Mouse (Mus musculus) myocyte (in vitro differentiated cells): ENCODE results near the gene Pced1b.

Experiments used
- MAX ChIP-seq: IDR thresholded peaks from one replicate; pipeline ENCODE4 v1.6.1; 2011; ENCODE audit warnings: low read depth, mild to moderate bottlenecking, control low read depth
- POLR2A ChIP-seq: IDR thresholded peaks from one replicate; pipeline ENCODE4 v1.6.1; 2011; ENCODE audit warnings: low read depth, mild to moderate bottlenecking, control low read depth, moderate library complexity; ENCODE audit not compliant: insufficient read length

GRCm38 (mm10) chr15:97412308-97412707 lies 165.4 kb downstream of the Pced1b start:
- TF ChIP-seq POLR2A (no peak), MAX (no peak)
